Mouse (Mus musculus): ENCODE measurements around the gene Pparg.

- TF ChIP-seq POLR2A (IDR thresholded peaks at IDR 0.05; ENCODE audit: low read depth, low read length) (no peak), CTCF (IDR thresholded peaks at IDR 0.05; ENCODE audit: extremely low read depth, insufficient read length, insufficient replicate concordance, low read depth, low read length) (no peak)
Measured at GRCm38 (mm10) chr6:115471956-115472355, 111.2 kb downstream of the Pparg start.

Measured in small intestine, adult 2 months (tissue).